Mouse (Mus musculus): ENCODE data around the gene G0s2.
"Not testable (repeated sequence)": the region's sequence is repeated elsewhere in the genome, so short reads cannot be mapped to it uniquely, and the experiment has no call there.

The G0s2 gene

DNA sequence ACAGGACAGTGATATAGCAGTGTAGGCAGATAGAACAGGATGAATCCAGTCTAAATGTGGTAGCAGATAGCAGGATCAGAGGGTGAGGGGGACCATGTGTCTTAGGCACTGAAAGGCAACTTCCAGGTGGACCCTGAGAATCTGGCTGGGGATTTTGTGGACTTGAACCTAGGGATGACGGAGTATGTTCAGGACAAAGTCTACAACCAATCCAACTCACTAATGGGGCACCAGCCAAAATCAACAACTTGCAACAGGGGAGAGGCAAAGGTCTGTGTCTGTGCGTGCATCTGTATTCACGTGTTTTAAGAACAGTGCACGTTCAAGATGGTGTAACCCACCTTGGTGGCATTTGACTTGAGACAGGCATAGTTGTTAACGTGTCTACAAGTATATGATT, 16.9 kb upstream of the G0s2 start:
- in situ Hi-C loops (cut with MboI; ENCODE audit: low sequenced_read_pairs): no loop called here

DNA sequence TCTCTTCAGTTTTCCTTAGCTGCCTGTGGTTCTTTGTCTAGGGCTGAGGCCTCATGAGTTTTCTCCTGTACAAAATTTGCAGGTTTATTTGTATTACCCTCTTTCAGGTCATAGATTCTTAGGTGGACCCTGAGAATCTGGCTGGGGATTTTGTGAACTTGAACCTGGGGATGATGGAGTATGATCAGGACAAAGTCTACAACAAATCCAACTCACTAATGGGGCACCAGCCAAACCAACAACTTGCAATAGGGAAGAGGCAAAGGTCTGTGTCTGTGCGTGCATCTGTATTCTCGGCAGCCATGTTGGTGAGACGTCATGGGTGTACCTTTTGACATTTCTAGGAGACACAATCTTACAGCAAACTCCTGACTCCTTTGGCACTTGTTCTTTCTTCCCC, 16.1 kb upstream of the G0s2 start:
- in situ Hi-C loops (cut with MboI; ENCODE audit: low sequenced_read_pairs): no loop called here

DNA sequence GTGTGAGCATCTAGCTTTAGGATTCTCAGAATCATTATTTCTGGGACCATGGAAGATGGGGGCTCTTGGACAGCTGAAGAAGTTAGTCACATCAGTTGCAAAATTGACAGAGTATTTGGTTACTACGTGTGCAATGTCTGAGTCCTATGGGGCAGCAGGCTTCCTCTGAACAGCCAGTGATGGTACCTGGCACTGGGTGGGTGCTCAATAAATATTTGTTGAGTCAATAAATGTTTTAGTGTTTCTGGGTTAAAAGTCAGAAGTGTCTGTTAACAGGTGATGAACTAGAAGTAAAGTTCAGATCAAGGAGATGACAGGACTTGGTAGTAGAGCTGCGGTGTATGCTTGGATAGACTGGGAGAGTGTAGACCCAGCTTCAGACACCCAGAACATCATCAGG, 14.6 kb upstream of the G0s2 start:
- in situ Hi-C loops (cut with MboI; ENCODE audit: low sequenced_read_pairs): no loop called here

DNA sequence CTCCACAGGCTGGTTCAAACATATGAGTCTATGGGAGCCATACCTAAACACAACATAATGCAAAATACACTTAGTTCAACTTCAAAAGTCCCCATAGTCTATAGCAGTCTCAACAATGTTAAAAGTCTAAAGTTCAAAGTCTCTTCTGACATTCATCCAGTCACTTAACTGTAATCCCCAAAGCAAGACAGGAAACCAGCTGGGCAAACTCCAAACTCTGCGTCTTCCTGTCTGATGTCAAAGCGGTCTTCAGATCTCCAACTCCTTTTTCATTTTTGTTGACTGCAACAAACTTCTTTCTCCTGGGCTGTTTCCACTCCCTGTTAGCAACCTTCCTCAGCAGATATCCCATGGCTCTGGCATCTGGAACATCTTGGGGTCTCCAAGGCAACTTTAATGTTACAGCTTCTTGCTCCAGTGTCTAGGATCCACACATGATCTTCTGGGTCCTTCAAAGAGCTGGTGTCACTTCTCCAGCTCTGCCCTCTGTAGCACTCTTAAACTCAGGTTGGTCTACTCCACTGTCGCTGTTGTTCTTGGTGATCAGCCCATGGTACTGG, 12.8 kb upstream of the G0s2 start:
- in situ Hi-C loops (cut with MboI; ENCODE audit: low sequenced_read_pairs): not testable (repeated sequence)

DNA sequence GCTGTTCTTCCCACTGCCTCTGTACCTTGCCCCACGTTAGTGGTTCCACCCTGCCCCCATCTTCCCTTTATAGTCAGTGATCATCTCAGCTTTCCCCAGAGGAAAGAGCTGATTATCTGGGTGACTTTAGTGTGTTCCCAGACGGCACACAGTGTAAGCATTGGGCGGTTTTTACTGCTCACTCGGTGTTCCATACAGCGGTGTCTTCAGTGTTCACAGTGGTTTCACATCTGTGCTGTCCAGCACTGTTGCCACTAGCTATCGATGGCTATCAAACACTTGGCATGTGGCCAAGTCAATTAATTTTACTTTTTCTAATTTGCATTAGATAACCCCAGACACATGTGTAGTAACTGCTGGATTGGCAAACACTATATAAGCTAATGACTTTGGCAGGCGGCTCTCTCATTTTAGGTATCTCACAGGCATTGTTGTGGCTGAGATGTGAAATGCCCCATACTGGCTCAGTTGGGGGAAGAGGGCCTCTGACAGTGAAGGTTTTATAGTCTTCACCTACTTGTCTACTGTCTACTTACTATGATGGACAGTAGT, 11.3 kb upstream of the G0s2 start:
- in situ Hi-C loops (cut with MboI; ENCODE audit: low sequenced_read_pairs): no loop called here

DNA sequence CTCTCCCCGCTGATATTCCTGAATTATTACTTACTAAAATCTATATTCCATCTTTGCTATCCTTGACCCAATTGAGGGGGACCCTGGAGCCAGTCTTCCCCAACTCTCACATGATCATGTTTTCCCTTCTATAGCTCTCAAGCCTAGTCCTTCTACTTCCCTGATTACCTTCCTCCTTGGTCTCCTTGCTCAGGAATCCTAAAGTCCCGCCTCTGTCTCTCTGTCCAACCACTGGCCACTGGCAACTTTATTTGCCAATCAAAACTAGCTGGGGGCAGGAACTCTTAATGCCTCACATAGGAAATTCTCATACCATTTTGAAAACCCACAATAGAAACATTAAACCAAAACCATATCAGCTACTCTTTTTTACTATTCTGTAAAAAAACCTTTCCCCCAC, 8.3 kb upstream of the G0s2 start:
- in situ Hi-C loops (cut with MboI; ENCODE audit: low sequenced_read_pairs): no loop called here

DNA sequence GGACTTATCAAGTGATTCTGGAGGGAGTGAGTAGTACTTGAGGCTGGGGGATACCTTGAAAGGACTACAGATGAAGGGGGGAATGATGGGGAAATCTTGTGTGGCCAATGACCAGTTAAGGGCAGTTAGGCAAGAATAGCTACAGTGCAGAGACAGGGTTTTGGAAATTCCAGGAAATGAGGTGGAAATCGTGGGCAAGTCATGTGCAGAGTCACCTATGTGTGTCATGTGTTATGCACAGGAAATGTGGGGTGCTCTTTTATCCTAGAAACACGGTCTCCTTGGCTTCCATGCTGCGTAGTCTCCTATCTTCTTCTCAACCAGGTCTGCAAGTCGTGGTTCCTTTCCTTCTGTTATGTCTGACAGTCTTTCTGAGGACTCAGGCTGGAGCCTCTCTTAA, 6.5 kb upstream of the G0s2 start:
- in situ Hi-C loops (cut with MboI; ENCODE audit: low sequenced_read_pairs): no loop called here

DNA sequence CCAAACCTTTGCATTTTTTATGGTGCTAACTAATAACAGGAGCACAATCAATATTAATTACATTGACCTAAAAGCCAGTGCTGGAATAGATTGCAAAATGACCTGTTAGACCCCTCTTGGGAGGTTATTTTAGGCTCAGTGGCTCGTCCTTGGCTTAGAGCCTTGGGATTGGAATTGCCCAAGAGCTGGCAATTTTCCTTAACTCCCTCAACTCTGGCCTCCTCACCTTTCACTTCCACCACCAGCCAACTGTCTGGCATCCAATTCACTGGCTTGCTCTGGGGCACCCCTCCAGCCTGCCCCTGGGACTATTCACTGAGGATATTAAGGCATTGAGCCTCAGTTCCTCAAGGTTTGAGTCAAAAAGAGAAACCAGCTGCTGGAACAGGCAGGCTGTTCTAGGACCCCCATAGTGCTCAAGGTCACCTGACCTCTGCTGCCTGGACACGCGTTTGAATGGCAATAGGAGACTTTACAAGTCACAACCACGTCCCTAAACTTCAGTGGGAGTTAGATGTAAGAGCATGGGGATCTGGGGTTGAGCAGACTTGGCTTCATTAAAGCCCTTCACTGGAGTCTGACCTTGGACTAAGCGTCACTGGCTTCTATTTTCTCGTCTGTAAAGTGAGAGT, 5.5 kb upstream of the G0s2 start:
- in situ Hi-C loops (cut with MboI; ENCODE audit: low sequenced_read_pairs): no loop called here

DNA sequence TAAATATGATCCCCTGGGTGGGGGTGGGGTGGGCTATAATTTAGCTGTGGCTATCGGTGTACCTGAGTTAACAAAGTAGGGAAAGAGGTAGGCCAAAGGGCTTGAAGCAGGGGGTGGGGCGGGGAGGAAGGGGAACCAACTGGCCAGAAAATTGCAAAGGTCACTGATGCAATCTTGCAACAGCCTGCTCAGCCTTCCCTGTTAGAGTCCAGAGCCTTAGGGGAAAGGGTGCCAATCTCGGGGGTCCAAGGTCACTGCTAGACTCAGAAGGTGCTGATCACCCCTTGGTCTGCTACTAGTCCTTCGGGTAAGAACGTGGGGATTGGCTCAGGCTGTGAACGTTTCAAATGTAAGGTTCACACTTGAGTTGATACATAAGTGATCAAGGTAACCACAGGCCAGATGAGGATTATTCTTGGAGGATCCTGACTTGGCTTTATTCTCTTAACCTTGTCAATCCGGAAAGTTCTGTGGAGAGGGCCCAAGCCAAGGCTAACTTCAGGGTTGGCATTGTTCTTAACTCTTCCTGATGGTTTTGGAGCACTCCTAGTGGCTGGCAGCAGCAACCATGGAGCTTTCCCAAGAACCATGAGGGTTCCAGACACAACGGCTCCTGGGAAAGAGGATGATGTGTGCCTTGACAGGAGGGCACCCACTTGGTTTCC, 1.5 kb upstream of the G0s2 start:
- in situ Hi-C loops (cut with MboI; ENCODE audit: low sequenced_read_pairs): no loop called here

DNA sequence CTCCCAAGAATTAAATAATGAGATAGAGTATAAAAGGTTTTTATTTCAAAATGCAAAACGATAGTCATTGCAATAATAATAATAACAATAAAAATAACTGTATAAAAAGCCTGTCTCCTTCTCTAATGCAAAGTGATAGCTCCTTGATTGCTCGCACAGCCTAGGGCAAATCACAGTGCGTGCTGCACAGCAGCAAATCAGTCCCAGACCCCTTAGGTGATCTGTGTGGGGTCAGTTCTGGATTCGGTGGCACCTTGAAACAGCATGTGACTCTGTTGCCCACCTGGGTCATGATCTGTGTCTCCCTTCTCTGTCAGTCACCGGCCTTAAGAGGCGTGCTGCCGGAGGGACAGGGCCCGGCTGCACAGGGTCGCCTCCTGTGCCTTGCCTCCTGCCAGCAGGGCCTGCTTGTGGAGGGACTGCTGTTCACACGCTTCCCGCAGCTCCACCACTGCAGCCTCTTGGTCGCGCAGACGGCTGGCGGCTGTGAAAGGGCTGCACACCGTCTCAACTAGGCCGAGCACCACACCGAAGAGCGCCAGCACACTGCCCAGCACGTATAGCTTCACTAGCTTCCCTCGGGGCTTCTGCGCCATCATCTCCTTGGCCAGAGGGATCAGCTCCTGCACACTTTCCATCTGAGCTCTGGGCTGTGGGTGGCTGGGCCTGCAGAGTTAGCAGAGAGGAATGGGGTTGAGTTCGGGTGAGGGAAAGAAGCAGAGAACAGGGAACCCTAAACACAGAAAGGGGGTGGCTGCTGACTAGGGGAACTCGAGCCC, 691 bp downstream of the G0s2 start:
- in situ Hi-C loops (cut with MboI; ENCODE audit: low sequenced_read_pairs): no loop called here

DNA sequence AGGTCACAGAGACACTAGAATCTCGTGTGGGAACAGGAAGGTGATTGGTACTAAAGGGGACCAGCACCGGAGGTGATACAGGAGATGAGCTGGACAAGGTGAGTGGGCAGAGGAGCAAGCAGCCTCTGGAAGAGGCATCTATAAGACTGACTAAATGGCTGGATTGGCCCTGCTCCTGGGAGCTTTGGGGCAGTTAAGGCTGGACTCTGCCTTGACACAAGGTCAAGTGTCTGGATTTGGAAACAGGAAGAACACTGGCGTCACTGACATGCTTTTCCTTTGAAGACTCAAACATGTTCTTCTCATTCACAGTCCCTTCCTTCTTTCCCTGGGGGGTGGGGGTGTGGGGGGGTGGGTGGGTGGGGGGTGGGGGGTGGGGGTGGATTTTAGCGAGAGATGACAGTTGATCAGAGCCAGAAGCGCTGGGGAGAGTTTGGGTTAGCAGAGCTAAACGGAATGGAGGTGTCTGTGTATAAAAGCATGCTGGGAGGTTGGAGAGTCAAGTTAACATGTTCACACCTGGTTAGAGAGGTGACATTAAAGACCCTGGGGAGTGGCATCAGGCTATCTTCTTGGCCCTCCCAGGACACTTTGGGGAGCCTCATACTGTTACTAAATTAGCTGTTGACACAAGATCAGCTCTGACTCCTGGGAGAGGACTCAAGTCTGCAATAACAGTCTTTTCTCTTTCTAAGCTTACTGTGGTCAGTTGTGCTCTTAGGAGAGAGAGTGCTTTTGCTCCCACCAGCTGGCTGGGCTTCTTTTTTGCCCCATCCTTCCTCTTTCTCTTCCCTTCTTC, 1.9 kb downstream of the G0s2 start:
- in situ Hi-C loops (cut with MboI; ENCODE audit: low sequenced_read_pairs): no loop called here

DNA sequence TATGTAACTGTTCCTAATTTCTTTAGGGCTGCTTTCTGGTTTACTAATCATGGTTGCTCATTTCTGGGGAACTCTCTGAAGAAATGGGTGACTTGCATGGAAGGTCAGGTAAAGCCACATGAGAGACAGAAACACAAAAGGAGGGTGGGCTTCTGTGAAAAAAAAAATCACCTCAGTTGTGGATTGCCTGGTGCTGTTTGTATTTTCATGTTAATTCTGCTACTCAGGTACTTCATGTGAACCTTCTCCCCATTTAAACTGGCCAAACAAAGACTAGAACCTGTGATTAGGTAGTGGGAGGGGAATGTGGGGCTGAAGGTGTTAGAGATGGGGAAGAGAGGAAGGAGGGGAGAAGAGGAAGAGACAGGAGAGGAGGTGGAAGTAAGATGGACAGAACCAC, 7.3 kb downstream of the G0s2 start:
- in situ Hi-C loops (cut with MboI; ENCODE audit: low sequenced_read_pairs): no loop called here

DNA sequence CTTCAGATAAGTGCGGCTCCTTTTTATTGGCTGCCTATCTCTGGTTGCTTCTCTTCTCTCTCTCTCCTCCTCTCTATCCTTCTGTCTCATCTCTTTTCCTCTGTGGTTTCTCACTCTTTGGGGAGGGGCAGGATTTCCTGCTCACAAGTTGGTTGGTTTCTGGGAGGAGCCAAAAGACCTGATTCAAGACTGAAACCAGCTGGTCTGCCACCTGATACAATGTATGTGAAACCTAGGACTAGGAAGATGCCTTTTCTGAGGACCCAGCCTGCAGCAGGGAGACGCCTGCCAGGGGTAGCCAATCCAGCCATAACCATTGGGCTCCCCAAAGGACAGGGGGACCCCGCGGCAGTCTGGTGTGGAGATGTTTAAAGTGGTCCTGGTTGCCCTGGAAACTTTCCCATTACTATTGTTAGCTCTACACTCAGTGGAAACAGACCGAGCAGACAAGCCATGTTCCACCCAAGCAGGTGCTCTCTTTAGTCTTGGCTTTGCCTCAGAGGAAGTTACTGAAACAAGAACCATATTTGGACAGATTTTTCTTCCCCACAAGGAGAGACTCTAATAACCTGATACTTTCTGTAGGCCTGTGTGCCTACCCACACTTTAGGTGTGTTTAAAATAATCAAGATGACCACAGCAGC, 8.9 kb downstream of the G0s2 start, which contains the start of gene Hsd11b1:
TSS of gene Hsd11b1 (minus strand) at position 121 of the 644 bp plus-strand sequence.
- in situ Hi-C loops (cut with MboI; ENCODE audit: low sequenced_read_pairs): no loop called here

DNA sequence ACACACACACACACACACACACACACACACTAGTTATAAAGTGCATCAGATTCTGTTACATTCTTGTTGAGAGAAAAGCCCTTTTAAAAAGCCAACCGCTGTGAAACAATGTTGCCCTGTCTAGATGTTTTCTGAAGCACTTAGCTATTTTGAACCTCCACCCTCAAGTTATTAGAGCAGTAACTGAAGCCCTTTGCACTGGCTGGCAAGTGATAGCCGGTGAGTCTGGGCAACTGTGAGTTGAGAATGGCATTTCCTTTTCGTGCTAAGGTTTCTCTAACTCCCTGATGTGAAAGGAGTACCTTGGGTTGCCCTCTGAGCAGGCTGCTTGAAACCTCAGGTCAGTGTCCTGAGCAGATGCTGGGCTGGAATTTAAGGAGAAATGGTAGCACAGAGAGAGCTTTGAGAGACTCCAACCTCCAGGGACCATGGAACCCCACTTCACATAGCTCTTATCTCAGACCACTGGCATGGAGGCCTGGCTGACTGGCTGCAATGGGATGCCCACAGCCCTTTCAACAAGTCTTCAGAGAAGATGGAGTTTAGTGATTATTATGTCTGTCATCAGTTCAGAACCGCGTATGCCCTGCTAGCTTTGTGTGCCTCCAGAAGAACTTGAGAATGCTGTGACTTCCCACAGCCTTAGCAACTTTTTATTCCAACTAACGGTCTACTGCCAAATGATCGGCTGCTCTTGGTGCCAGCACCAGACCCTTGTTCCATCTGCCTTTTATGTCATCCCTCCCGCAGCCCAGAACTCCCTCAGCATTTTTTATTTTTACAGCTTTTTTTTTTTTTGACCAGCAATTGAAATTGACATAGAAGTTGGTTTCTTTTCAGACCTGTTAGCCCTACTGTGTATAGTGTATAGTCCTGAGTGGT, 9.8 kb downstream of the G0s2 start:
- in situ Hi-C loops (cut with MboI; ENCODE audit: low sequenced_read_pairs): no loop called here

DNA sequence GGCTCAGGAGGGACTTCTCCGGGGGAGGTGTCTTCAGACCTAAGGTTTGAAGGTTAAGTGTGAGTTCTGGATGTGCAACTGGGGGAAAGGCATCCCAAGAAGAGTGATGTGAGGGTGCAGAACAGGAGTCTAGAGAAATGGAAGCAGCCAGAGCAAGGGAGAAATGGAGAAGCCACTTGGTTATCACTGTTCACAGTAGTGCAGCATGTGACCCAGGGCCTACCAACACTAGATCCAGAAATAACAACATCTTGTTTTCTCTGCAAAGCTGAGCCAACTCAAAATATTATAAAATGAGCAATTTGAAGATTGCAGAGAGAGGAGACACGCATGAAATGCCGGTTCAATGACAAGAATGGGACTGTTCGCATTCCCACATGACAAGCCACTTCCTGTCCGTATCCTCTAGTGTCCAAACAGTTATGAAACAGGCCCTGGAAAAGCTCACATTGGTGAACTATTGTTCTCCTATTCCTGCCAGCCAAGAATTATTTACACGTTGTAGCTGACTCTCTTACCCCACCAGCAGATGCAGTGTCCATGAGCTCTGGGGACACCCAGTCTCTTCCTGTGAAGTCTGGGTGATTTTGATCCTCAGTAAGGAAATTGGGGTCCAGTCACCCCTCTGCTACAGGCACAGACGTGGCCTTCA, 11.0 kb downstream of the G0s2 start:
- in situ Hi-C loops (cut with MboI; ENCODE audit: low sequenced_read_pairs): no loop called here

DNA sequence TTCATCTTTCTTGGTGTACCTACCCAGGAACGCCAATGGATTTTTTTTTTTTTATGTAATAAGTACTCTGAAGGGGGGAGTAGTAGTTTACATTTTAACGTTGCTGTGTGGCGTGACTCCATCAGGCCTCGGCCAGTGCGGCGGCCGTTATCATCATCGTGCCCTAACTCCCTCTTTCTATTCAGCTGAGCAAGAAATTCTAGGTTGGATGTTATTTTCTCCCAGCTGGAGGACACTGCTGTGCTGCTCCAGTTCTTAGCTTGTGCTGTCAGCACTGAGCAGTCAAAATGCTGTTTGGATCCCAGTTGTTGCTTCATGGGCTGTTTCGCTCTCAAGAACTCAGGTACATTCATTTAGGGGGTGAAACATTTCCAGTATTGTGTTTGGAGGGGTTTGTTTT, 13.5 kb downstream of the G0s2 start:
- in situ Hi-C loops (cut with MboI; ENCODE audit: low sequenced_read_pairs): loop anchor here (5.0 to 10.0 kb wide), 2 partner anchors 58 to 115 kb away; partner anchors contain the start of gene Camk1g

DNA sequence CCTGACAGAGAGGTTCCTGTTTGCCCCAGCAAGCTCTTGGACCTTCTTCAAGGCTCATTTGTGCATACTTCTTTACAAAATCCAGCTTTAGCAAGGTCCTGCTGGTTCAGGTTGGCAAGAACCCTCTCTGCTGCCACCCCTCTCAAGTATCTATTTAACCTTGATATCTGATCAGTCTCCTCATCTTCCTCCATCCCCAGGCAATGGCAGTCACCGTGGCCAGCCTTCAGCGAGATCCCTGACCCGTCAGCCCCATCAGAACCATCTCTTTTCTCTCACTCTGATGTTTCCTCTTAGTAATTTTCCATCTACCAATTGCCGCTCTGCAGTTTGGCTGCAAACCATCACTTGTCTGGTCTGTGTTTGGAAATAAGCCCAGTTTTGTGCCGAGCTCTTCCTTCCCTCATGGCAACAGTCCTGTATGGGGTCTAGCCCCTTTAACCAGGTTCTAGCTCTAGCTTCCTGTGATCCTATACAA, 16.4 kb downstream of the G0s2 start:
- in situ Hi-C loops (cut with MboI; ENCODE audit: low sequenced_read_pairs): loop anchor here (5.0 to 10.0 kb wide), 2 partner anchors 61 to 118 kb away; partner anchors contain the start of gene Camk1g

DNA sequence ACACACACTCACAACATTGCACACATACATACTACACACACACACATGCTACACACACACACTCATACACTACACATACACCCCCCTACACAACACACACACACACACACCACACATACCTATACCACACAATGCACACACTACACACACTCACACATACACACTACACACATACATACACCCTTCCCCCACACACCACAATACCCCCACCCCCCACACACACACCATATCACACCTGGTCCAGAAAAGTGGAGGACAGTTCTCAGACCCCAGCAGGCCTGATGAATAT, 16.8 kb downstream of the G0s2 start:
- in situ Hi-C loops (cut with MboI; ENCODE audit: low sequenced_read_pairs): loop anchor here (5.0 to 10.0 kb wide), 2 partner anchors 61 to 119 kb away; partner anchors contain the start of gene Camk1g
